Mouse (Mus musculus) lung, embryonic 16.5 days (tissue): ENCODE measurements around the gene Map7d3. TPM values are rescaled to one million over a fixed set of nuclear protein-coding genes. Genes with fewer than 3 reads are reported as not detected.
A peak's percentile ranks its signal among the peaks of the same experiment; 100 is the strongest.

Source experiments
- ATAC-seq: fragments of 200-750 bp; cut with Nextera tagmentation; 2 replicates; pipeline ENCODE4 v1.8.0; 2017; ENCODE audit warnings: low read depth, mild to moderate bottlenecking, moderate library complexity
- H3K27ac ChIP-seq: fragments of 300-500 bp; sonication (generic); 2 replicates; pipeline ENCODE4 v1.5.1; 2014; ENCODE audit warnings: mild to moderate bottlenecking, control low read depth, low read length
- H3K27me3 ChIP-seq: fragments of 300-500 bp; sonication (generic); 2 replicates; pipeline ENCODE4 v1.6.1; 2014; ENCODE audit warnings: low read depth, low read length, mixed read lengths; ENCODE audit not compliant: control insufficient read depth, insufficient read depth
- H3K36me3 ChIP-seq: fragments of 300-500 bp; sonication (generic); 2 replicates; pipeline ENCODE4 v1.6.1; 2014; ENCODE audit warnings: low read length; ENCODE audit not compliant: control insufficient read depth, insufficient read depth
- H3K4me1 ChIP-seq: fragments of 300-500 bp; sonication (generic); replicated peaks from 2 replicates; pipeline ENCODE4 v1.6.1; 2014; ENCODE audit warnings: low read length, mixed read lengths; ENCODE audit not compliant: control insufficient read depth, insufficient read depth
- H3K4me2 ChIP-seq: fragments of 300-500 bp; sonication (generic); 2 replicates; pipeline ENCODE4 v1.6.1; 2014; ENCODE audit warnings: low read depth, low read length, control low read depth
- H3K4me3 ChIP-seq: fragments of 300-500 bp; sonication (generic); 2 replicates; pipeline ENCODE4 v1.5.1; 2014; ENCODE audit warnings: mild to moderate bottlenecking, low read length, control low read depth
- H3K9ac ChIP-seq: fragments of 300-500 bp; sonication (generic); 2 replicates; pipeline ENCODE4 v1.6.1; 2014; ENCODE audit warnings: low read length, control low read depth
- H3K9me3 ChIP-seq: fragments of 300-500 bp; sonication (generic); 2 replicates; pipeline ENCODE4 v1.6.1; 2016; ENCODE audit warnings: low read length; ENCODE audit not compliant: control insufficient read depth
- WGBS: fragments of 180-500 bp; shearing (Covaris S2); extraction: QIAGEN DNeasy Blood & Tissue Kit; methylation state at CpG from one replicate; pipeline ENCODE4 v1.1.7; 2014; 5-methylcytosine and 5-hydroxymethylcytosine counted together
- polyA plus RNA-seq: library from polyadenylated mRNA; unstranded; fragments of >200 nt; fragmentation: Nextera tagmentation; extraction: Ambion mirVana; gene quantifications from 2 replicates; pipeline ENCODE4 v1.2.1, GENCODE M21; 2015

The Map7d3 gene
- polyA plus RNA-seq, 1 experiment from 2014 or later = 2.7 TPM

- Histone ChIP-seq H3K4me2 (no peak overlapping the region), H3K27me3 (no peaks in the 10 kb centered on the region), H3K4me1 (no peaks in the 10 kb centered on the region), H3K4me3 (no peak overlapping the region), H3K27ac (no peak overlapping the region), H3K36me3 (peaks cover 11% of the 10 kb centered on the region), H3K9ac (no peak overlapping the region), H3K9me3 (no peaks in the 10 kb centered on the region)
- 75% methylated on average over 6 of the region's 6 CpGs for WGBS
- ATAC-seq = no peak
Measured at GRCm38 (mm10) chrX:56786281-56787061, 35.7 kb downstream of the Map7d3 start.

GRCm38 (mm10) chrX:56773329-56773728 is 48.8 kb downstream of the Map7d3 start:
- no peaks in the 10 kb centered on the region for H3K4me1 ChIP-seq
- no peak overlapping the region for H3K9ac ChIP-seq
- no peak overlapping the region for H3K4me3 ChIP-seq
- H3K9me3 ChIP-seq = no peaks in the 10 kb centered on the region
- no peaks in the 10 kb centered on the region for H3K36me3 ChIP-seq
- 73% methylated on average over 4 of the region's 4 CpGs for WGBS
- no peak for ATAC-seq
- H3K27ac ChIP-seq = no peak overlapping the region
- H3K4me2 ChIP-seq = no peak overlapping the region
- H3K27me3 ChIP-seq = no peaks in the 10 kb centered on the region

GRCm38 (mm10) chrX:56771751-56772150 is 50.4 kb downstream of the Map7d3 start:
- Histone ChIP-seq H3K36me3 (no peaks in the 10 kb centered on the region), H3K4me1 (no peaks in the 10 kb centered on the region), H3K9me3 (no peaks in the 10 kb centered on the region), H3K4me2 (no peak overlapping the region), H3K9ac (no peak overlapping the region), H3K27me3 (no peaks in the 10 kb centered on the region), H3K4me3 (no peak overlapping the region), H3K27ac (no peak overlapping the region)
- 62% methylated on average over 1 of the region's 1 CpGs for WGBS
- no peak for ATAC-seq

- peak overlapping the region; percentile 59 for H3K27ac ChIP-seq
- H3K4me2 ChIP-seq = no peak overlapping the region
- ATAC-seq = peak; percentile 74
- H3K9ac ChIP-seq = no peak overlapping the region
- H3K4me3 ChIP-seq = no peak overlapping the region
- H3K36me3 ChIP-seq = no peaks in the 10 kb centered on the region
- H3K27me3 ChIP-seq = no peaks in the 10 kb centered on the region
- H3K4me1 ChIP-seq = no peaks in the 10 kb centered on the region
- H3K9me3 ChIP-seq = no peaks in the 10 kb centered on the region
Measured at GRCm38 (mm10) chrX:56769838-56770237, 52.3 kb downstream of the Map7d3 start.

GRCm38 (mm10) chrX:56760257-56760760 is 61.8 kb downstream of the Map7d3 start:
- Histone ChIP-seq H3K4me3 (no peak overlapping the region), H3K4me1 (no peaks in the 10 kb centered on the region), H3K36me3 (no peaks in the 10 kb centered on the region), H3K27me3 (no peaks in the 10 kb centered on the region), H3K27ac (no peak overlapping the region), H3K9me3 (no peaks in the 10 kb centered on the region), H3K9ac (no peak overlapping the region), H3K4me2 (no peak overlapping the region)
- 85% methylated on average over 3 of the region's 3 CpGs for WGBS
- ATAC-seq = no peak

- Histone ChIP-seq H3K27me3 (no peaks in the 10 kb centered on the region), H3K9ac (no peak overlapping the region), H3K27ac (no peak overlapping the region), H3K9me3 (no peaks in the 10 kb centered on the region), H3K4me1 (0 out of 2 replicates have a peak, but pooled peaks cover 3% of the 10 kb centered on the region), H3K36me3 (no peaks in the 10 kb centered on the region), H3K4me3 (no peak overlapping the region), H3K4me2 (no peak overlapping the region)
- WGBS = 54% methylated on average over 7 of the region's 7 CpGs
- ATAC-seq = peak; percentile 59
Measured at GRCm38 (mm10) chrX:56756352-56756751, 65.8 kb downstream of the Map7d3 start.

GRCm38 (mm10) chrX:56755646-56756045 is 66.5 kb downstream of the Map7d3 start:
- no peak for ATAC-seq

GRCm38 (mm10) chrX:56753317-56754289 is 68.5 kb downstream of the Map7d3 start:
- 0 out of 2 replicates have a peak, but pooled peaks cover 3% of the 10 kb centered on the region for H3K4me1 ChIP-seq

More at GRCm38 (mm10) chrX:56755646-56756045, 66.5 kb downstream of the Map7d3 start:
- no peak overlapping the region for H3K27ac ChIP-seq
- no peak overlapping the region for H3K9ac ChIP-seq
- H3K9me3 ChIP-seq = no peaks in the 10 kb centered on the region
- H3K4me3 ChIP-seq = no peak overlapping the region
- no peaks in the 10 kb centered on the region for H3K27me3 ChIP-seq
- 34% methylated on average over 2 of the region's 2 CpGs for WGBS
- H3K4me2 ChIP-seq = no peak overlapping the region
- H3K36me3 ChIP-seq = no peaks in the 10 kb centered on the region
- H3K4me1 ChIP-seq = 0 out of 2 replicates have a peak, but pooled peaks cover 3% of the 10 kb centered on the region

GRCm38 (mm10) chrX:56752144-56752543 is 70.0 kb downstream of the Map7d3 start:
- Histone ChIP-seq H3K4me3 (no peak overlapping the region), H3K4me1 (peaks cover 3% of the 10 kb centered on the region; the same call in 1 of the 2 replicates), H3K9me3 (no peaks in the 10 kb centered on the region), H3K9ac (no peak overlapping the region), H3K27ac (no peak overlapping the region), H3K4me2 (no peak overlapping the region), H3K36me3 (no peaks in the 10 kb centered on the region), H3K27me3 (no peaks in the 10 kb centered on the region)
- ATAC-seq = no peak
- 61% methylated on average over 6 of the region's 6 CpGs for WGBS

More at GRCm38 (mm10) chrX:56753317-56754289, 68.5 kb downstream of the Map7d3 start:
- Histone ChIP-seq H3K27ac (no peak overlapping the region), H3K9ac (no peak overlapping the region), H3K27me3 (no peaks in the 10 kb centered on the region), H3K4me2 (no peak overlapping the region), H3K9me3 (no peaks in the 10 kb centered on the region), H3K4me3 (no peak overlapping the region), H3K36me3 (no peaks in the 10 kb centered on the region)
- WGBS = 64% methylated on average over 8 of the region's 8 CpGs
- ATAC-seq = peak; percentile 43; the same call in 1 of the 2 replicates
